Mouse (Mus musculus) cerebellum, adult 8-10 months (tissue): Measurements from ENCODE around the gene Ppt2.

Experiments used
- DNase-seq: peaks from one replicate; pipeline ENCODE4 v3.0.0; 2022

Ppt2 gene

GRCm38 (mm10) chr17:34605609-34606008 is 22.7 kb downstream of the Ppt2 start:
- DNase-seq, result peak; percentile 96

- DNase-seq, result no peak
These were observed 23.6 kb downstream of the Ppt2 start for GRCm38 (mm10) chr17:34604511-34605237.

- DNase-seq, result peak; percentile 98
These were observed 24.2 kb downstream of the Ppt2 start, which contains the start of gene Agpat1 for GRCm38 (mm10) chr17:34604061-34604508. Agpat1 (plus strand) TSS chr17:34604262.

GRCm38 (mm10) chr17:34603375-34604060 is 24.8 kb downstream of the Ppt2 start, which contains the start of gene Rnf5:
Rnf5 (minus strand) TSS chr17:34603690.
- peak; percentile 99 for DNase-seq

- peak; percentile 38 for DNase-seq
These were observed 26.5 kb downstream of the Ppt2 start for GRCm38 (mm10) chr17:34601796-34602195.

GRCm38 (mm10) chr17:34599891-34600290 is 28.4 kb downstream of the Ppt2 start:
- no peak for DNase-seq

GRCm38 (mm10) chr17:34597566-34598095 is 30.7 kb downstream of the Ppt2 start, which contains the start of gene Ager:
Ager (plus strand) TSS chr17:34597862.
- DNase-seq, result peak; percentile 17

- DNase-seq, result no peak
These were observed 32.2 kb downstream of the Ppt2 start for GRCm38 (mm10) chr17:34596098-34596497.

GRCm38 (mm10) chr17:34593752-34594525 is 34.4 kb downstream of the Ppt2 start:
- peak; percentile 29 for DNase-seq

- DNase-seq, result peak; percentile 59
These were observed 35.4 kb downstream of the Ppt2 start for GRCm38 (mm10) chr17:34592581-34593549.

- DNase-seq, result peak; percentile 82
These were observed 36.3 kb downstream of the Ppt2 start for GRCm38 (mm10) chr17:34591994-34592375.

- peak; percentile 34 for DNase-seq
These were observed 37.0 kb downstream of the Ppt2 start, which contains the start of gene Pbx2 for GRCm38 (mm10) chr17:34591029-34591993. Pbx2 (plus strand) TSS chr17:34591266.

- peak; percentile 41 for DNase-seq
These were observed 37.9 kb downstream of the Ppt2 start for GRCm38 (mm10) chr17:34590154-34590987.

GRCm38 (mm10) chr17:34589681-34590101 is 38.6 kb downstream of the Ppt2 start, which contains the start of gene Gpsm3:
Gpsm3 (plus strand) TSS chr17:34589806.
- DNase-seq, result peak; percentile 33

- peak; percentile 11 for DNase-seq
These were observed 39.1 kb downstream of the Ppt2 start for GRCm38 (mm10) chr17:34589206-34589605.

GRCm38 (mm10) chr17:34588767-34589166 is 39.5 kb downstream of the Ppt2 start:
- DNase-seq, result peak; percentile 19

GRCm38 (mm10) chr17:34587814-34588213 is 40.5 kb downstream of the Ppt2 start:
- no peak for DNase-seq

- DNase-seq, result peak; percentile 98
These were observed 40.9 kb downstream of the Ppt2 start for GRCm38 (mm10) chr17:34587423-34587811.

- peak; percentile 86 for DNase-seq
These were observed 41.4 kb downstream of the Ppt2 start for GRCm38 (mm10) chr17:34586796-34587422.
